Mouse (Mus musculus): ENCODE data around the gene Btbd8. TPM values are rescaled to one million over a fixed set of nuclear protein-coding genes. Genes with fewer than 3 reads are reported as not detected.

Btbd8 gene
- polyA plus RNA-seq, 1 experiment: 2.5 TPM

DNA sequence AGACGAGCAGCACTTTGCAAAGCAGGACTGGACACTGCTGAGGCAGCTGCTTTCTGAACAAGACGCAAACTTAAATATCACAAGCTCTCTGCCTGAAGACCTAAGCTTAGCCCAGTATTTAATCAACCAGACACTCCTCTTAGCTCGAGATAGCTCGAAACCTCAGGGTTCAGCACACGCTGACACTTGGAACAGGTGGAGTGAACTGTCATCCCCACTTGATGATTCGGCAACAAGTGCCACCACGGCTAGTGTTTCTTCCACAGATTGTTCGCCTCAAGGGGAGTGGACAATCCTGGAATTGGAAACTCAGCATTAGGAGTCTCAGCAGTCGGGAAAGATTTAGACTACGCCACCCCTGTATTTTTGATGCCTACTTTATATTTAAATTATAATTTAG, 72.7 kb downstream of the Btbd8 start:
- Histone ChIP-seq H3K4me3 (ENCODE audit: insufficient read depth, low read length) (no peak overlapping the region), H3K27ac (ENCODE audit: insufficient read depth, low read depth, low read length) (no peak overlapping the region), H3K4me1 (ENCODE audit: control insufficient read depth, insufficient read depth, low read length) (no peaks in the 10 kb centered on the region; the same call in 1 of the 2 replicates)
- no peak for TF ChIP-seq POLR2A (IDR thresholded peaks at IDR 0.05; ENCODE audit: borderline replicate concordance, low read depth, low read length)
- TF ChIP-seq CTCF (IDR thresholded peaks at IDR 0.05; ENCODE audit: low read depth, low read length): no peak

DNA sequence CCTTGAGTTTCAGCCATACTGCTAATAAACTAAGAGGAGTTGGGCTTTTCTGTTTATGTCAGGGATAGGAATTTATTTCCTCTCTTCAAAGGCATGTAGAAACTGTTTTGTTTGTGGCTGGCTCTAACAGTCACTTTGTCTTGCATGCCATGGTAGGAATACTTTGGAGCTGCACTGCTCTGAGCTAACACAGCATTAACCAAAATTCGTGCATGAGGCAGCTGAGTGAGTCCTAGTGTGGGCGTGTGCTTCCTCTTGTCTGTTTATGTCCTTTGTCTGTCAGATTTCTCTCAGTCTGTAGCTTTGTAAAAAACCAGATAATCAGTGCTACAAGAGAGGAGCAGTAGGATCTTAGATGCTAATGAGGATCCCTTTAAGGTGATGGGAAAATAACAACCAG, 73.5 kb downstream of the Btbd8 start:
- no peaks in the 10 kb centered on the region; the same call in 1 of the 2 replicates for H3K4me1 ChIP-seq (ENCODE audit: control insufficient read depth, insufficient read depth, low read length)
- TF ChIP-seq CTCF (IDR thresholded peaks at IDR 0.05; ENCODE audit: low read depth, low read length) (no peak), POLR2A (IDR thresholded peaks at IDR 0.05; ENCODE audit: borderline replicate concordance, low read depth, low read length) (no peak)
- no peak overlapping the region for H3K4me3 ChIP-seq (ENCODE audit: insufficient read depth, low read length)
- no peak overlapping the region for H3K27ac ChIP-seq (ENCODE audit: insufficient read depth, low read depth, low read length)

DNA sequence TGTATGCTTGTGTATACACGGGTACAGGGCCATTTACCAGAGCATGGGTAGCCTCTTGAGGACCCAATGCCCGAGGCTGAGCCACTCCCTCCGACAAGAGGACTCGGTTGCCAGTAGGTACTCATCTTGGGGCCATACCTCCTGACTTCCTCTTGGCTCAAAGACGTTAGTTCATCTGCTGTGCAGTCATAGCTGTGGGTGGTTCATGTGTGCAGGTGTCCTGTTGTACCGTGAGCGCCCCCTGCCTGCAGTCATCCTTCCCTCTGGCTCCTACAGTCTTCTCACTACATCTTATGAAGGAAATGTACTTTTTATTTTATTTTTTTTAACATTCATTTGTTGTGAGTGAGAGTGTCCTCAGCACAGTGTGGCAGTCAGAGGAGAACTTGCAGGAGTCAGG, 75.8 kb downstream of the Btbd8 start:
- Histone ChIP-seq H3K27ac (ENCODE audit: insufficient read depth, low read depth, low read length) (no peak overlapping the region), H3K4me1 (ENCODE audit: control insufficient read depth, insufficient read depth, low read length) (no peaks in the 10 kb centered on the region; the same call in 1 of the 2 replicates), H3K4me3 (ENCODE audit: insufficient read depth, low read length) (no peak overlapping the region)
- TF ChIP-seq CTCF (IDR thresholded peaks at IDR 0.05; ENCODE audit: low read depth, low read length) (peak; percentile 59), POLR2A (IDR thresholded peaks at IDR 0.05; ENCODE audit: borderline replicate concordance, low read depth, low read length) (no peak)

DNA sequence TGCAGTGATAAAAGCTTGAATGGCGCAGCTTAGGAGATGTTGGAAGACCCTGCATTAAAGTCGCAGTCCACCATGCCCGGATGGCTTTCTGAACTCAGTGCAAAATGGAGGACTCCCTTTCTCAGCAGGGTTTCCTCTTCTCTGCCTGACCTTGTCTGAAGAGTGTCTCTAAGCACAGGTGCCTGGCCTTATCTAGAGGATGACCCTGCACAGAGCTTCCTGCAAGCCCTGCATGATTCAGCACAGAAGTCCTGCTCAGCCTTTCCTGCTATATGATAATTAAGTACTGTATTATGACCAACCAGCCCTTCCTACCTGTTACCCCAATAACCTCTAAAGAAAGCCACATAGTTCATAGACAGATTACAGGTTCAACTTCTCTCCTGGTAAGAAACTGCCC, 77.7 kb downstream of the Btbd8 start:
- Histone ChIP-seq H3K4me1 (ENCODE audit: control insufficient read depth, insufficient read depth, low read length) (no peaks in the 10 kb centered on the region; the same call in 1 of the 2 replicates), H3K4me3 (ENCODE audit: insufficient read depth, low read length) (no peak overlapping the region), H3K27ac (ENCODE audit: insufficient read depth, low read depth, low read length) (no peak overlapping the region)
- TF ChIP-seq CTCF (IDR thresholded peaks at IDR 0.05; ENCODE audit: low read depth, low read length) (no peak), POLR2A (IDR thresholded peaks at IDR 0.05; ENCODE audit: borderline replicate concordance, low read depth, low read length) (no peak)

DNA sequence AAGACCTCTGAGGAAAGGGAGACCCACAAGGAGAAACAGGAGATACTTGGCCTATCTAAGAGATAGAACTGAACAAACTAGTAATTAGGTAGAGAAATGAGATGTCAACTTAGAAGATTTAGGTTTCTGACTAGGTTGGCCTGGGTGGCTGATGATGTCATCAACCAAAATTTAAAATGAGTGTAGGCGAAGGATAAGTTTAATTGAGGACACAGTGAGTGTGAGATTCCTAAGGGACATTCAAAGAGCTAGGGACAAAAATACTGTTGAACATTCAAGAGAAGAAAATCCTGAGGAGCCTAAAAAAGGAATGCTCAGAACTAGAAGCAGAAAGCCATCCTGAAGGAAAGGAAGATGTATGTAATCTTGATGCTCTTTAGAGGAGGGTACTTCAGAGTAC, 78.3 kb downstream of the Btbd8 start:
- TF ChIP-seq CTCF (IDR thresholded peaks at IDR 0.05; ENCODE audit: low read depth, low read length): no peak
- no peak for TF ChIP-seq POLR2A (IDR thresholded peaks at IDR 0.05; ENCODE audit: borderline replicate concordance, low read depth, low read length)
- no peak overlapping the region for H3K27ac ChIP-seq (ENCODE audit: insufficient read depth, low read depth, low read length)
- no peak overlapping the region for H3K4me3 ChIP-seq (ENCODE audit: insufficient read depth, low read length)
- H3K4me1 ChIP-seq (ENCODE audit: control insufficient read depth, insufficient read depth, low read length): peaks cover under 1% of the 10 kb centered on the region; the same call in 1 of the 2 replicates

DNA sequence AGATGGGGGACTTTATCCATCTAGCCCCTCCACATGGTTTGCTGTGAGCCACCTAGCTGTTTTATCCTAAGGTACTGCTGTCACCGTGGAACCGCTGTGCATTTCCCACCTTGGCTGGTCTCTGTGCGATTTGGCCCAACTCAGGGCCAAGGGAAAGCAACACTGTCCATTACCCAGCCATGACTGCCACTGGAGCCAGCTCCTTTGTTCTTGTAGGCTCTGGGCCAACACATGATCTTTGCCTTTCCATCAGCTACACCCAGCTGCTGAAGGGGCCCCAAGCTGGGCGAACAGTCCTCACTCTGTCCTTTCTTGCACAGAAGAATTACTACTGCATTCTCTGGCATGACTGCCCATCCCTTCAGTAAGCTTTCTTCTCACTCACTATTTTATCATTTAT, 80.8 kb downstream of the Btbd8 start:
- no peak for TF ChIP-seq CTCF (IDR thresholded peaks at IDR 0.05; ENCODE audit: low read depth, low read length)
- no peak for TF ChIP-seq POLR2A (IDR thresholded peaks at IDR 0.05; ENCODE audit: borderline replicate concordance, low read depth, low read length)
- peaks cover 9% of the 10 kb centered on the region; the same call in 1 of the 2 replicates for H3K4me1 ChIP-seq (ENCODE audit: control insufficient read depth, insufficient read depth, low read length)

DNA sequence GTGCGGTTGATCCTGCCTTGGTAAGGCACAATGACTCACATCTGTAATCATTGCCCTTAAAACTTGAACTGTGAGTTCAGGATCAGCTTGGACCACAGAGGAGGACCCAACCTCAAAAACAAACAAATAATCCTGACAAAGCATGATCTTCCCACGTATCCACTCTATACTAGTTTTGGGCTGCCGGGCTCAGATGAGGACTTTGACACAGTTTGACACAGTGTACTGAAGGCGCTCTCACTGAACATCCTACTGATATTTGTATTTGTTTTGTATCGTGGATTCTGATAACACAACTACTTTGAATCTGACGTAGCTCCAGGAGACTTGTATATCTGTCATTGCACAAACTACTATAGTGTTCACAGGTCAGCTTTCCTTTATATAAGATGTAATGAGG, 83.6 kb downstream of the Btbd8 start:
- no peak overlapping the region for H3K27ac ChIP-seq (ENCODE audit: insufficient read depth, low read depth, low read length)
- TF ChIP-seq CTCF (IDR thresholded peaks at IDR 0.05; ENCODE audit: low read depth, low read length) (no peak), POLR2A (IDR thresholded peaks at IDR 0.05; ENCODE audit: borderline replicate concordance, low read depth, low read length) (no peak)
- peaks cover 22% of the 10 kb centered on the region for H3K4me1 ChIP-seq (ENCODE audit: control insufficient read depth, insufficient read depth, low read length)
- H3K4me3 ChIP-seq (ENCODE audit: insufficient read depth, low read length): no peak overlapping the region

More for the DNA sequence above, 80.8 kb downstream of the Btbd8 start:
- Histone ChIP-seq H3K27ac (ENCODE audit: insufficient read depth, low read depth, low read length) (no peak overlapping the region), H3K4me3 (ENCODE audit: insufficient read depth, low read length) (no peak overlapping the region)

DNA sequence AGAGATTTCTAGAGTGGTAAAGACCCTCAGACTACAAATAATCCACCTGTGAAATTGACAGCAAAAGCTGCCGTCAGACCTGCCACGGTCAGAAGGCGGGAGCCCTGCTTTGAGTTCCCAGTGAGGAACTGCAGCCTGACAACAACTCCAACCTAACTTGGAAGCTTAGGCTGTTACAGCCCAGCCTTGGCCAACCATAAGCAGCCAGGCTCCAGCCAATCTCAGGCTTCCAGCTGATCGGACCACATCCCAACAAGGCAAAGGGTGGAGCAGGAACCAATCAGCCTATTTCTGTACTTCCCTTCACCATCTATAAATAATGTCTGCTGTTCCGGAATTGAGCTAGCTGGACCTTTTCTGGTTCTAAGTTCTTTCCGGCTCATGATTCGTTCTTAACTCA, 84.1 kb downstream of the Btbd8 start:
- TF ChIP-seq CTCF (IDR thresholded peaks at IDR 0.05; ENCODE audit: low read depth, low read length): no peak
- no peak for TF ChIP-seq POLR2A (IDR thresholded peaks at IDR 0.05; ENCODE audit: borderline replicate concordance, low read depth, low read length)
- H3K4me3 ChIP-seq (ENCODE audit: insufficient read depth, low read length): no peak overlapping the region
- peaks cover 24% of the 10 kb centered on the region for H3K4me1 ChIP-seq (ENCODE audit: control insufficient read depth, insufficient read depth, low read length)
- H3K27ac ChIP-seq (ENCODE audit: insufficient read depth, low read depth, low read length): no peak overlapping the region

DNA sequence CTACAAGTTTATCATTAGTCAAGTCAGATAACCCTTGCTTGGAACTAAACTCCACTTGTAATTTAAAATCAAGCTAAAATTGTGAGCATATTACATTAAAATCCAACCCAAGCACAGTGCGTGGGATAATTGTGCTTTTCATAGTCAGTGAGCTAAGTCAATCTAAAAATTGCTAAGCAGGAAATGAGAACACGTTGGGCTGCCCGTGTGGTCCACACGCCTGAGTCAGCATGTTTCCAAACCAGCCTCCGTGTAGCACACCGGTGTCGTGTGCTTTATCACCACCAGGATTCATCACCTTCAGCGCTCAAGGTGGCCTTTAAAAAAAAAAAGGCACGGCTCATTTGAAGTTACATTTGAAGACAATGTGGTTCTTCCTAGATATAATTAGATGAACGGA, 86.5 kb downstream of the Btbd8 start:
- no peak for TF ChIP-seq CTCF (IDR thresholded peaks at IDR 0.05; ENCODE audit: low read depth, low read length)
- no peak for TF ChIP-seq POLR2A (IDR thresholded peaks at IDR 0.05; ENCODE audit: borderline replicate concordance, low read depth, low read length)
- Histone ChIP-seq H3K27ac (ENCODE audit: insufficient read depth, low read depth, low read length) (no peak overlapping the region), H3K4me1 (ENCODE audit: control insufficient read depth, insufficient read depth, low read length) (peaks cover 24% of the 10 kb centered on the region), H3K4me3 (ENCODE audit: insufficient read depth, low read length) (no peak overlapping the region)

DNA sequence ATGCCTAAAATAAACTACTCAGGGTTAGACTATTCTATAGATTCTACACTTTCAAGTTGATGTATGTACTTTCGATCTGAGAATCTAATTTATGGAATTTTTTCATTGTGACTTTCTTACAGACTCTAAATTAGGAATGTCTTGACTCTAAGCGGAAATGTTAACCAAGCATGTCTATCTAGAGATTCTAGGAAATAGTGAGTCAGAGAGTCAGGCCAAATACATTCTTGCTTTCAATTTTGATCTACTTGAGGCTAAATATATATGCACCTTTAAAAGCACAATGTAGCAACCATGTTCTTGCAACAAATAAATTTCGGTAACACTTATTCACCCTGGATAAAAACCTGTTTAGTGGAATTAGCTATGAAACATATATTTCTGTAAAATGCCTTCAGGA, 91.1 kb downstream of the Btbd8 start:
- TF ChIP-seq CTCF (IDR thresholded peaks at IDR 0.05; ENCODE audit: low read depth, low read length) (no peak), POLR2A (IDR thresholded peaks at IDR 0.05; ENCODE audit: borderline replicate concordance, low read depth, low read length) (no peak)
- Histone ChIP-seq H3K27ac (ENCODE audit: insufficient read depth, low read depth, low read length) (no peak overlapping the region), H3K4me3 (ENCODE audit: insufficient read depth, low read length) (no peak overlapping the region), H3K4me1 (ENCODE audit: control insufficient read depth, insufficient read depth, low read length) (peaks cover 13% of the 10 kb centered on the region)

DNA sequence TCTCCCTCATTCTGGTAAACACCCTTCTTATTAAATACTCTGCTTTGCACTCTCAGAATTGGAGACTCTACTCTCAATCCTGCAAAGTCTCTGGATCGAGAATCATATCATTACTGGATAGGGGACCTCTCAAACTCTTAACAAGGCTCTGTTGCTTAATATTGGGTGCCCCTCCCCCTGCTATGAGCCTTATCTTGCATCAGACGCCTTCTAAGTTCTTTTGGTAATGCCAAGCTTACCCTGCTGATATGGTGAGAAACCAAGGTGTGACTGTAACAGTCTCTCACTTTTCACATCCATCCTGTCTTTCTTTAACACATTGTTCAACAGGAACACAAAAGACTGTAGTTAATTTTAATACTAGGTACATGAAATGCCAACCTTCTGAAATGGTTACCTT, 95.8 kb downstream of the Btbd8 start:
- TF ChIP-seq POLR2A (IDR thresholded peaks at IDR 0.05; ENCODE audit: borderline replicate concordance, low read depth, low read length) (no peak), CTCF (IDR thresholded peaks at IDR 0.05; ENCODE audit: low read depth, low read length) (no peak)
- Histone ChIP-seq H3K4me1 (ENCODE audit: control insufficient read depth, insufficient read depth, low read length) (no peaks in the 10 kb centered on the region), H3K4me3 (ENCODE audit: insufficient read depth, low read length) (no peak overlapping the region), H3K27ac (ENCODE audit: insufficient read depth, low read depth, low read length) (no peak overlapping the region)
